Mouse (Mus musculus) bone marrow, adult 2 months (tissue): ENCODE results near the gene Myo9b. TPM values are rescaled to one million over a fixed set of nuclear protein-coding genes. Genes with fewer than 3 reads are reported as not detected.

Experiments
- H3K27ac ChIP-seq: fragments of 200-500 bp; 2 replicates; pipeline ENCODE4 v1.5.1; 2012; ENCODE audit warnings: low read depth, mild to moderate bottlenecking, control low read depth, inconsistent platforms, low read length; ENCODE audit not compliant: control insufficient read depth, poor library complexity, insufficient read depth
- H3K4me1 ChIP-seq: fragments of 200-500 bp; 2 replicates; pipeline ENCODE4 v1.6.1; 2011; ENCODE audit warnings: low read length; ENCODE audit not compliant: control insufficient read depth, insufficient read depth
- H3K4me3 ChIP-seq: fragments of 200-500 bp; replicated peaks from 2 replicates; pipeline ENCODE3; 2011; ENCODE audit warnings: mild to moderate bottlenecking, low read depth, low read length, control low read depth; ENCODE audit not compliant: control insufficient read depth
- CTCF ChIP-seq: fragments of 200-500 bp; IDR thresholded peaks from 2 replicates; pipeline ENCODE4 v1.5.1; 2011; ENCODE audit warnings: low read length, control low read depth; ENCODE audit not compliant: control insufficient read depth, insufficient read depth
- POLR2A ChIP-seq: fragments of 200-500 bp; IDR thresholded peaks from 2 replicates; pipeline ENCODE4 v1.6.1; 2011; ENCODE audit warnings: low read depth, mild to moderate bottlenecking, control low read depth, low read length, borderline replicate concordance; ENCODE audit not compliant: control insufficient read depth
- WGBS: fragments of 180-500 bp; shearing (Covaris S2); methylation state at CpG from one replicate; pipeline ENCODE4 v1.1.7; 2018; 5-methylcytosine and 5-hydroxymethylcytosine counted together
- polyA plus RNA-seq: library from polyadenylated mRNA; stranded (reverse); fragments of >200 nt; gene quantifications from 2 replicates; pipeline ENCODE4 v1.2.4, GENCODE M21; 2011; ENCODE audit warnings: low replicate concordance; ENCODE audit not compliant: missing spikeins, insufficient read depth, insufficient read length

Gene Myo9b
- polyA plus RNA-seq, 1 experiment, result 64.6 TPM

- no peak for TF ChIP-seq CTCF
- TF ChIP-seq POLR2A, result no peak
- peaks cover 2% of the 10 kb centered on the region; the same call in 1 of the 2 replicates for H3K4me1 ChIP-seq
- H3K27ac ChIP-seq, result peak overlapping the region; percentile 91
- H3K4me3 ChIP-seq, result peak overlapping the region; percentile 80
- 21% methylated on average over 17 of the region's 17 CpGs for WGBS
These were observed 95.1 kb downstream of the Myo9b start for GRCm38 (mm10) chr8:71367529-71368176.

GRCm38 (mm10) chr8:71368366-71368765 is 95.9 kb downstream of the Myo9b start:
- Histone ChIP-seq H3K4me3 (no peak overlapping the region), H3K27ac (no peak overlapping the region), H3K4me1 (peaks cover 2% of the 10 kb centered on the region; the same call in 1 of the 2 replicates)
- no peak for TF ChIP-seq POLR2A
- no peak for TF ChIP-seq CTCF

- 89% methylated on average over 10 of the region's 10 CpGs for WGBS
- Histone ChIP-seq H3K4me1 (peaks cover 2% of the 10 kb centered on the region; the same call in 1 of the 2 replicates), H3K27ac (no peak overlapping the region), H3K4me3 (no peak overlapping the region)
- no peak for TF ChIP-seq POLR2A
- no peak for TF ChIP-seq CTCF
These were observed 96.7 kb downstream of the Myo9b start for GRCm38 (mm10) chr8:71369040-71369718.

GRCm38 (mm10) chr8:71370711-71371235 is 98.3 kb downstream of the Myo9b start:
- WGBS, result 15% methylated on average over 5 of the region's 5 CpGs
- TF ChIP-seq POLR2A (no peak), CTCF (no peak)
- peak overlapping the region; percentile 95 for H3K27ac ChIP-seq
- H3K4me1 ChIP-seq, result peaks cover 2% of the 10 kb centered on the region; the same call in 1 of the 2 replicates
- peak overlapping the region; percentile 14 for H3K4me3 ChIP-seq

- peak within 1 kb of the TSS; percentile 95 for H3K27ac ChIP-seq
- TF ChIP-seq POLR2A, result peak; percentile 90; the same call in 1 of the 2 replicates
- TF ChIP-seq CTCF, result peak; percentile 84
- peaks cover 3% of the 10 kb centered on the region; the same call in 1 of the 2 replicates for H3K4me1 ChIP-seq
- peak within 1 kb of the TSS; percentile 76 for H3K4me3 ChIP-seq
- WGBS, result under 1% methylated on average over 68 of the region's 68 CpGs
These were observed 98.8 kb downstream of the Myo9b start, which contains the start of gene Ocel1 for GRCm38 (mm10) chr8:71371236-71371848. Ocel1 (plus strand) TSS chr8:71371298.

- Histone ChIP-seq H3K4me1 (peaks cover 3% of the 10 kb centered on the region; the same call in 1 of the 2 replicates), H3K27ac (no peak overlapping the region), H3K4me3 (no peak overlapping the region)
- TF ChIP-seq CTCF, result no peak
- no peak for TF ChIP-seq POLR2A
- 88% methylated on average over 12 of the region's 12 CpGs for WGBS
These were observed 99.9 kb downstream of the Myo9b start for GRCm38 (mm10) chr8:71372427-71372826.

- H3K27ac ChIP-seq, result no peak overlapping the region
- TF ChIP-seq CTCF (no peak), POLR2A (no peak)
- H3K4me3 ChIP-seq, result no peak overlapping the region
- WGBS, result 82% methylated on average over 3 of the region's 3 CpGs
- peaks cover 1% of the 10 kb centered on the region; the same call in 1 of the 2 replicates for H3K4me1 ChIP-seq
These were observed 100.5 kb downstream of the Myo9b start for GRCm38 (mm10) chr8:71373000-71373399.
